Mouse (Mus musculus): ENCODE results near the gene Pdx1.
A peak's percentile ranks its signal among the peaks of the same experiment; 100 is the strongest.

Pdx1 gene

GRCm38 (mm10) chr5:147309786-147310185, 40.0 kb downstream of the Pdx1 start:
- no peak for DNase-seq (ENCODE audit: low spot score in 2 of 2)

GRCm38 (mm10) chr5:147312830-147313685, 43.3 kb downstream of the Pdx1 start:
- no peak for DNase-seq (ENCODE audit: low spot score in 2 of 2)

DNA sequence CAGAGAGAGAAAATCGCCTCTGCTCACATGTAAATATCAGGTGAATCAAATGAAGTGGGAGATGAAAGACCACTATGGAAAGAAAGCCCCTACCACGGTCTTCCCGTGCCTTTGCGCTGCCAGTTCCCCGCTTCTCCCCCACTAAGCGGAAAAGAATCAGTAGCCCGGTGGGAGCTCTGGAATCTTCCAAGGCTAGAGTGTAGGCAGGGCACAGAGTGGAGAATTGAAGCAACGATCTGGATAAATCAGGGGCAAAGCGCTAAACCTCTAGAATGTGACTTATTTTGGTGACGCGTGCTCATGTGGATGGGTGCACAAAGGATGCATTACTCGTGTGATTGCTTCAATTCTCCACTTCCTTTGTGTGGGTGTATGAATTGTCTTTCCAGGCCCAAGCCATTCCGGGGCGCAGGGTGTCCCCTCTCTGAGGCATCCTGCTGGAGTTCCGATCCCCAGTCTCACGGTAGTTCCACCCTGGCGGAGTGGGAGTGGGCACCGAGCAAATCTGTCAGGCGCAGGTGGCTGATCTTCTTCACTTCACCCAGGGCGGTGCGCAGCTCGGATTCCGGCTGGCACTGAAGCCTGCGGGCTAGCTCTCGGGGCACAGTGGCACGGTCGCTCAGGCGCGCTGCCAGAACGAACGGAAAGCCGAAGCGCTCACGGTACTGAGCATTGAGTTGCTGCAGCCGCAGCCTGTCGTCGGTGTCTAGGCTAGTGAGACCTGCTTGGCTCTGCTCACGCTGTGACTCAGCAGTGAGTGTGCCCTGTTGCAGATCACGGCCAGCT, 45.1 kb downstream of the Pdx1 start:
- no peak for DNase-seq (ENCODE audit: low spot score in 2 of 2)

DNA sequence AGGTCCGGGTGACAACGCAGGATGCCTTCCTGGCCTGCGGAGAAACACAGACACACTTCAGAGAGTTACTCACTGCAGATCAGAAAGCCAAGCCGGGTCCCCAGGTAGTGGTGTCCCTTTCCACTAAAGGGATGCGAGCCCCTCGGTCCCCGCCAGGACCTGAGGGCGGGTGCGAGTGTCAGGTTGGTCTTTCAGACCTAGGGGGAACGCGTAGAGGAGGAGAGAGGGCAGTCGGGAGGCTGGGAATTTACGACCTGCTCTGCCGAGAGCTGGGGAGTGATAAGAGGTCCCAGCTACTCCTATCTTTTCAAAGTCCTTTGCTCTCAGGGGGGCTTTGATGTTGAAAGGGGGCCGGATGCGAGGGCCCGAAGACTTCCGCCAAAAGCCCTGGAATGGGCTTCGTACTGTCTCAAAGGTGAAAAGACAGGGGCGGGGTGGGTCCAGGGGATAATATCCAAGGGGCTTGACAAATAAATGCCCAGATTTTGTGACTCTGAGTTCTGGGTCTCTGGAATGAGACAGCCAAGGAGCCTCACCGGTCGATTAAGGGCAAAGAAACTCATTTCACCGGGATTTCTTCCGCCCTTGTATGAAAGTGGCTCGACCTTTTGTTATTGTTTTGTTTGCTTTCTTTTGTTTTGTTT, 45.8 kb downstream of the Pdx1 start:
- DNase-seq (ENCODE audit: low spot score in 2 of 2), result no peak

GRCm38 (mm10) chr5:147317321-147317720, 47.6 kb downstream of the Pdx1 start:
- DNase-seq (ENCODE audit: low spot score in 2 of 2), result no peak

- no peak for DNase-seq (ENCODE audit: low spot score in 2 of 2)
These were observed 48.2 kb downstream of the Pdx1 start for GRCm38 (mm10) chr5:147317991-147318390.

DNA sequence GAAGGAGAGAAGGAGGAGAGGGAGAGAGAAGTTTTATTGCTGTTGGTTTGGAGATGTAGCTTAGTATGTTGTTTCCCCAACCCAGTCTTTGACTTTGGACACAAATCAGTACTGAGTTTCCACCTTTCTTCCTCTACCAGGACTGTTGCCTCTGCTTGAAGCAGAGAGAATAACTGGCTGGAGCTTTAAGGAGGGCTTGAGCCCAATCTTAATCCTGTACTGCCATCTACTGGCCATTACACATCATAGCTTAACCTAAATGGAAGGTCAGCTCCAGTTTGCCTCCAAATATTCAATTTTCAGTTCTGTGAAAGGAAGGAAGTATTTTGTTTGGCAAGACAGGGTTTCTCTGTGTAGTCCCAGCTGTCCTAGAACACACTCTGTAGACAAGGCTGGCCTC, 49.9 kb downstream of the Pdx1 start:
- DNase-seq (ENCODE audit: low spot score in 2 of 2), result no peak

- DNase-seq (ENCODE audit: low spot score in 2 of 2), result no peak
These were observed 52.4 kb downstream of the Pdx1 start, which contains the start of gene Urad for GRCm38 (mm10) chr5:147322183-147322582. Gene Urad (minus strand): TSS chr5:147322440.

- peak in 1 of 2 experiments; percentile 68 for DNase-seq (ENCODE audit: low spot score in 2 of 2)
These were observed 53.6 kb downstream of the Pdx1 start for GRCm38 (mm10) chr5:147323237-147323917.

Measured in right cerebral cortex, postnatal 10 days (tissue).